Mouse (Mus musculus) urinary bladder, adult 18-20 months (tissue): ENCODE measurements at regions not wholly inside any gene's neighbourhood (a gene's known extent, or its start where the extent isn't known, plus 50 kb on each side); places are given as distances from the start of the nearest gene placed in this dataset.

Source experiments
- DNase-seq, 2 experiments: peaks; one replicate each; pipeline ENCODE4 v3.0.0; 2022; ENCODE audit warnings: low spot score in 2 of 2, mixed read lengths in 2 of 2

GRCm38 (mm10) chr5:46278190-46278589, 420.8 kb upstream of the Lcorl start:
- no peak for DNase-seq

- no peak for DNase-seq
Measured at GRCm38 (mm10) chr5:46256730-46257129, 399.3 kb upstream of the Lcorl start.

- DNase-seq: no peak
Measured at GRCm38 (mm10) chr5:46253940-46254339, 396.5 kb upstream of the Lcorl start.

- DNase-seq: no peak
Measured at GRCm38 (mm10) chr5:46235364-46236067, 378.1 kb upstream of the Lcorl start.

- no peak for DNase-seq
Measured at GRCm38 (mm10) chr5:46232780-46233179, 375.4 kb upstream of the Lcorl start.

GRCm38 (mm10) chr5:46228667-46229066, 371.3 kb upstream of the Lcorl start:
- no peak for DNase-seq

- no peak for DNase-seq
Measured at GRCm38 (mm10) chr5:46212845-46213468, 355.5 kb upstream of the Lcorl start.

GRCm38 (mm10) chr5:46209076-46209475, 351.7 kb upstream of the Lcorl start:
- DNase-seq: no peak

DNA sequence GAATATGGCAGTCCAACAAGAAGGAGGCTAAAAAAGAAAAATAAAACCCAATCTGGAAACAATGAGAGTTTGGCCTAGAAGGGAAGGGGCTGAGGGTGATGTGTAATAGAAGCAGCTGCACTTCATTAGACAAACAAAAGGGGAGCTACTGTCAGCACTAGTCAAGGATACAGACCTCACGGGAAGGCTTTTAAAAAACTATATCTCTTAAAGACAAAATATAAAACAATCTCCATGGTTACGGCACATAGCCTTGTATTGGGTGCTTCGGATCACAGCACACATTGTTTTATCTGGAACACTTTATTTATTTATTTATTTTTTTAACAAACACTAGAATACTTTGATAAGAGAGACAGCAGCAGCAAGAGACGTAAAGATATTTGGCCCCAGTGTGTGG, 346.3 kb upstream of the Lcorl start:
- DNase-seq: no peak

DNA sequence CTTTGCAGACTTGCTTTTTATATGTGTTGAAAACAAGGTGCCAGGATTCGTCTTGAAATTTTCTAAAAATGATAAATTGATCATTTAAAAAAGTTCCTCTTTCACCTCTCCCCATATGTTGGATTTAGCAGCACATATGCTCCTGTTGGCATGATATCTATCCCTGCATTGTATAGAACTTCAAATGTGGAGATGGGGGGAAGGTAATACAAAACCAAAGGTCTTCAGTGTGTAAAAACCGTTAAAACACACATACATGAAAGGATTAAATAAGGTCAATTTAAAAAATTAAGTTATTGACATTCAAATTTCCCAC, 345.0 kb upstream of the Lcorl start:
- DNase-seq: no peak

DNA sequence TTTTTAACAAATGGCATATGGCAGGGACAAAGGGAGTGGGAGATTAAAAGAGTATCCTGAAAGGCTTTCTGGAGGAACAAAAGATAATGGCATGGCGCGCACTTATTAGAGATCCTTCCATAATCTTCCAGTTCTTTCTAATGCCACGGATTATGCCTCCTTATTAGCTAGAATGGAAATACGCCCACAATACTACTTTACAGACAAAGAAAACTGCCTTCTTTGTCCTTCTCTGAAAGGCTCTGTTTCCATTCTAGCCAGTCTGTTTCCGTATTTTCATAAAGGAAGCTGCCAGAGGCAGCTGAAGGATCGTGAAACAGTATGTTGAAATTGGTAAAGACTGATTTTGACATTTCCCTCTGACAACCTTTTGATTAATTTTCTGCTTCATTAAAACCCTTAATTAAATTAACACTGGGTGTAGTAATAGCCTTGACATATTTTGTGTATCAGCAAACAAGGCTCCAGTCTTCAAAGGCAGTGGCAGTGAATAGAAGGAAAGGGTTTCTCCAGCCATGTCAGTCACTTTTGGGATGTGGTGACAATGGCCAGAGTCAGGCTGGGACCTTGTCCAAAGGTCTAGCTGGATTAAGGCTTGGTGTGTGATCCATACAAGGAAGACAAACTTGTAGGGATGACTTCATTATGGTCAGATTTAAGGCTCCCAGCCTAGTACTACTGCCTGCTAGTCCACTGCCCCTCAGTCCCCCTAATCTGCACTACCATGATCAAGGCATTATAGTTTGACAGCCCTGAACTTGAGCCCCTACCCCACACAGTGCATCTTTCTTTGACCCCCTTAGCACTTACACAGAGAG, 344.4 kb upstream of the Lcorl start:
- no peak for DNase-seq

GRCm38 (mm10) chr5:46186908-46187307, 329.5 kb upstream of the Lcorl start:
- DNase-seq: no peak

DNA sequence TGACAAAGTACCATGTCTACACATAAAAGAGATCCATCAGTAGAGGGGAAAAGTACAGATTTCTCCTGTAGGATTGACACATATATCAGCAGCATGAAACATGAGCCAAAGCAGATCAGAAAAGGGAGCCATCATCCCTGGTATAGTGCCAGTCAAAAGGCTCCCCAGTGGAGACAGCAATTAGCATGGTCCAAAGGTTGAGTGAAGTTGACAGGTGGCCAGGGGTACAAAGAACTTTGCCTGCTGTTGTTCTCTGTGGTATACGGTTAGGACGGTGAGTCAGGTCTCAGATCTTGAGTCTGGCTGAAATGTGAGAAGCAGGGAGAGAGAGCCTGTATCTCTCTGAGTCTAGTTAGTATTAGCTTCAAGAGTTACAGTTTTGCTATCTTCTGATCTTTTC, 324.7 kb upstream of the Lcorl start:
- no peak for DNase-seq

DNA sequence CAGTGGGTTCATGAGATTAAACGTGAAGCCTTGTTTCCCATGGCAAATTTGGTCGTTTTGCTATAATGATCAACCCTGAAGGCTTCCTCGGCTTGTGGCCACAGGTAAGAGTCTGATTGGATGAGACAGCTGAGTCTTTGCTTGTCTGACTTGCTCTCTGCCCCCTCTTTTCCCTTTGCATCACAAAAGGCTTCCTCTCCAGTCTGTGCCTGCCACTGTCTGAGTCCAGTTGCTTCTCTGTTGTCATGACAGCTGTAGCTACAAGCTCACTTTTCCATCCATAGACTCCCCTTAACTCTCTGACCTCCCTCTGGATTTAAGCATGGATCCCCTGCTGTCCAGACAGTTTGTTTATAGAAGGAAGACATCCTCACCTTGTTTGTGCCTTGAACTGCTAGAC, 314.9 kb upstream of the Lcorl start:
- DNase-seq: no peak

- no peak for DNase-seq
Measured at GRCm38 (mm10) chr5:46160774-46161173, 303.4 kb upstream of the Lcorl start.

- no peak for DNase-seq
Measured at GRCm38 (mm10) chr5:46151973-46152372, 294.6 kb upstream of the Lcorl start.

- no peak for DNase-seq
Measured at GRCm38 (mm10) chr5:46150825-46151224, 293.4 kb upstream of the Lcorl start.

DNA sequence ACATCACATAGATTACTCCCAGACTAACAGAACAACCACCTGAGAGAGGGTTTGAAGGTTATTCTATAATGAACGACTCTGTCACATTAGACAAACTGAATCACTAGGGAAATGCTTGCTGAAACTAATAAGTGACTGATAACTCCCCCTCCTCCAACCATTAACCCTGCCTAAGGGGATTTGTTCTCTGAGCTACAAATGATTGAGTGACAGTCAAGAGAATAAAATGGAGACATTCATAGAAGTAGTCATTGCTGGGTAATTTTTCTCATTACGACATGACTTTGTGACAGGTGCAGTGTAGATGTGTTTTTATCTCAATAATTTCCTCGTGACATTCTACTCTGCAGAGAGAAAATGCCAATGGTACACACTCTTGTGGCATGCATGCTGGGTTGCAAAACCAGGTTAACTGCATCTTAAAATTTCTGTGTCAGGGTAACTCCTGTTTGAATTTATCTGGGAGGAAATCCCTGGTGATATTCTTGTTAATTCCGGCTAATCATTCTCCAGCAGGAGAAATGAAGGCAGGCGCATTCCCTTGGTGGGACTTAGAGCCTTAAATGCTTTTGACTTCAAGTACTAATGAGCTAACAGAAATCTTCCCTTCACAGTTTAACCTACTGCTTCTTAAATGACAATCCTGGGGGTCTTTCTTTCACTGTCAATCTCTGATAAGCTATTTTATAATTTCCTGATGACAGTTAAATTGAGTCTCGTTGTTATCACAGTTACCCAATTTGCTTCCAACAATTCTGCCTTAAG, 292.6 kb upstream of the Lcorl start:
- DNase-seq: no peak

- no peak for DNase-seq
Measured at GRCm38 (mm10) chr5:46139024-46139423, 281.6 kb upstream of the Lcorl start.

DNA sequence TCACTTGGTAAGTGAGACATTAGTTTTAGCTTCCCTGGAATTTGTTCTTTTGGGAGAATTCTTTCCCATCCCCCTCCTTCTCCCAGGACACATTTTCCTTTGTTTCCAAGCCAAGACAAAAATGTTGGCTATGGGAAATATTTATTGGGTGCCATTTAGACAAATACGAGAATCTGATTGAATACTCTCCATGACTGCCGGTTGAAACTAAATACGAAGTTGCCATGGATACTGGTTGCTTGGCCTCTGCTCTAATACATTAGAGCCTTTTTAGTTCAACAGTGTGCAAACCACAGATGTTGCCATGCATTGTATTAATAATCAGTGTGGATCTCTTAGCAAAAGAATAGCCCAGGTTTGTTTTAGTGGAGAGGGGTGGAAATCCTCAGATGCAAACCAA, 280.3 kb upstream of the Lcorl start:
- no peak for DNase-seq

DNA sequence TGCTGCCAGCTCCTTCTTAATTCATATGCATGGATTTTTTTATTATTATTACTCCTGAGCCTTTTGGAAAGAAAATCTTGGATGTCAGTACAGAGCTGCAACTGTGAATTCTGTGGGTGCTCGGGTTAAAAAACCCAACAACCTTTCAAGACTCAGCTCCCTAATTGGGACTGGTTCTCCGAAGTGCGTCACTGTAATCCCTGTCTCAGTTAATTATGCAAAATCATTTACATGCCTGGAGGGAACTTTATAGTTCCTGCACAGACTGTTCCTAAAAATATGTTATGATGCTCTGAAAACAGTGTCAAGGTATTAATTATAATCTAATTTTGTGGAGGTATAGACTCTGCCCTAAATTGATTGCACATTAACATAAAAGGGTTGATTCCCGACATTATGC, 250.6 kb upstream of the Lcorl start:
- DNase-seq: no peak

DNA sequence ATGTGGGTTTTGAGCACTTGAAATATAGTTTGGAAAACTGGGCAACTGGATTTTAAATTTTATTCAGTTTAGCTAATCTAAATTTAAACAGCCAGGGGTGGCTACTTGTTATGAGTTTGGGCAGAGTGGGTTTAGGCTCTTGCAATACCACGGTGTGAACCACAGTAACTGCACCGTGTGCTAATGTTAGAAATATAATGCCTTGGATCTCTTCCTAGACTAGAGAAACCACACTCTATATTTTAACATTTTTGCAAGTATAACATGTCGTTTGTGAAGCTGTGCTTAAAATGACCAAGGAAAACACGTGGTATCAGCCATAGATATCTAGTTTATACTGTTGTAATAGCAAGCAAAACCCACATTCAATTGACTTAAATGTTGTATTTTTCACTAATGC, 245.9 kb upstream of the Lcorl start:
- no peak for DNase-seq
